ENCODE assay signal across 17 mouse cellular contexts in the genomic region with DNA sequence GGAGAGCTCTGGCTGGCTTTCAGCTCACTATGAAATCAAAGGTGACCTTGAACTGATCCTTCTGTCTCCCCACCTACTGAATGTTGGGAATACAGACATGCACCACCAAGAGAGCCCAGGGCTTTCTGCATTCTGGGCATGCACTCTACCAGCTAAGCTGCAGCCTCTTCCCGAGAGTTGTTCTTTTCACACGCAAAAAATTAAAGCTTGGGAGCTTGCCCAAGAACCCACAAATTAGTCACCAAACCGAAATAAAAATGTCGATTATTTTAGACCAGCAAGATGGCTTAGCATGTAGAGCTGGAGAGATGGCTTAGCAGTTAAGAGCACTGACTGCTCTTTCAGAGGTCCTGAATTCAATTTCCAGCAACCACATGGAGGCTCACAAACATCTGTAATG.
A peak's percentile ranks its signal among the peaks of the same experiment; 100 is the strongest.
DNase-seq lines count a peak whose midpoint lies in the region.
"Had no signal": no experiment of that assay in that cellular context is flagged by ENCODE, and none has a peak within 500 bp of the region (broad histone marks: within the 10 kb centered on the region; RNA-seq: fewer than 3 reads in every experiment).

No protein-coding gene starts in this region.

- DNase-seq in layer of hippocampus, adult 18-20 months (ENCODE audit: low spot score in 2 of 2): peak; percentile 29 to 70
- DNase-seq in layer of hippocampus, postnatal 10 days (ENCODE audit: low spot score in 2 of 2): no peak
- DNase-seq in right cerebral cortex, adult 18-20 months: peak; percentile 53
- DNase-seq in right cerebral cortex, postnatal 4 days: no peak
- DNase-seq in Muller cell, postnatal 12 days (ENCODE audit: inconsistent ontology term): peak; percentile 60
- DNase-seq in layer of hippocampus, adult 9-11 months: peak; percentile 47
- DNase-seq in spleen, adult 18-20 months: no peak
- DNase-seq in cerebellum, postnatal 10 days: no peak
- DNase-seq: adrenal gland, adult 2 months; cerebellum, adult 11-12 months; cerebellum, postnatal 14 days; forebrain, postnatal 0 days; gastrocnemius, postnatal 10 days; heart, postnatal 10 days; kidney, postnatal 36 days; lung, postnatal 36 days; thymus, postnatal 14 days had no signal

Comparison
In these comparisons a context has a peak if more than half of its experiments do, and no peak if none do; other contexts are left out.
1. DNase-seq: peak in layer of hippocampus, adult 18-20 months (2 of 2), right cerebral cortex, adult 18-20 months (single experiment), Muller cell, postnatal 12 days (single experiment) and layer of hippocampus, adult 9-11 months (single experiment); none in layer of hippocampus, postnatal 10 days (0 of 2), right cerebral cortex, postnatal 4 days (single experiment), spleen, adult 18-20 months (0 of 2) and cerebellum, postnatal 10 days (0 of 2).